Mouse (Mus musculus): Measurements from ENCODE around the gene Ppp5c. TPM values are rescaled to one million over a fixed set of nuclear protein-coding genes. Genes with fewer than 3 reads are reported as not detected.

The Ppp5c gene
- 92.2 TPM for polyA plus RNA-seq (2017; shearing (Covaris generic))

DNA sequence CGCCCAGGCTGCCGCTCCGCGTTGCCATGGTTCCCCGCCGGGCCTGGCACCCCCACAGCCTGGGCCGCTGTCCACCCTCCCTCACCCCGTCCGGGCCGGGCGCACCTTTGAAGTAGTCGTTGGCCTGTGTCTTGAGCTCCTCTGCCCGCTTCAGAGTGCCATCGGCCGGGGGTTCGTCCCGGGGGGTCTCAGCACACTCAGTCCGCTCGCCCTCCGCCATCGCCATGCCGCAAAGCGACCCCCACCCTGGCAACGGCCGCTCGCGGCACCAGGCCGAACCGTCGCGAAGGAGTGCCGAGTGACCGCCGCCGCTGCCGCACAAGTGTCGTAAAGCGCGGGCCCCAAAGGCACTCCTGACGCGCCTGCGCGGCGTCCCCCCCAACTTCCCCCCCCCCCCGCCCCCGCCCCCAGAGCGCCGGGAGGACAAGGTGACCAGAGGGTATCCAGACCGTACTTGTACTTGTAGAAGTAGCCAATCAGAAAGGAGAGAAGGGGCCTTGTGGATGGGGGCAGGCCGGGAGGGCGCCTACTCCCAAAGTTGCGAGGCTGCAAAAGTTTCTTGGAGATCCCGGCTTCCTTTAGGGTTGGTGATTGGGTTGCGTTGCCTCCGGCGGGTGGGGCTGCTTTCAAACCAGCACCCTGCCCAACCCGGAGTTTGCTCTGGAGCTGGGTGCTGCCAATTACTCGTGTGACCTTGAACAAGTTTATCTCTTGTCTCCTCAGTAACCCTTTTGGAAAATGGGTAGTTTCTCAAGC, at the start of gene Ppp5c:
TSS of gene Ppp5c (minus strand) at position 337 of the 756 bp plus-strand sequence.

DNA sequence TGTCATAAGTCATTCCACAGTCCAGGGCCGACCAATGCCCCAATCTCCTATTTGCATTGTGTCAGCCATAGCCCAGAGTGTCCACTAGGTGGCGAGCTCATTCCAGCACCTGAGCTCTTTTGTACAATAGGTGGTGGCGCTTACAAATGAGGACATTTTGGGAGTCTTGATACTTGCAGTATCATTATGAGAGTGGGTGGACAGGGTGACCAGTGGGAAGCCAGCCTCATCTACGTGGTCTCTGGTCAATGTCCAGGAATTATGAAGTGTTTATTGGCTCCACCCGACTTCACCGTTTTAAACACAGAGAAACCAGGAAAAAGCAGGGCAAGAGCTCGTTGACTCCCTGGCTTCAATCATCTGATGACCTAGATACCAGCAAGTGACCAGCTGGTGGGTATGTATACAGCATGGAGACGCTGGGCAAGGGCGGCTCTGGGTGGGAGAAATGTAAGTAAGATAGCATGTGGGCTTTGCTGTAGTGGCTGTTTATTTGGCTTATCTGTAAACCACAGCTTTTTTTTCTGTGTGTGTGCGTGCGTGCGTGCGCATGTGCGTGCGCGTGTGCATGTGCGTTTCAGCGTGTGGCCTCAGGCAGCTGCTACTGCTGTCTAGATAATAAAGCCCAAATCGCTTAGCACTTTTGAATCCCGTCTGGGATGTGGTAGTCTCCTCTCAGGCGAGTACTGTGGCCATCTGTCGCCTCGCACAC, 46.3 kb upstream of the Ppp5c start, which contains the start of gene Psg16:
TSS of gene Psg16 (plus strand) at position 137 of the 712 bp plus-strand sequence.

GRCm38 (mm10) chr7:17062389-17062788, 34.7 kb upstream of the Ppp5c start, which contains the start of gene Hif3a:
Hif3a (minus strand) TSS chr7:17062427.

GRCm38 (mm10) chr7:16992451-16992807, 35.3 kb downstream of the Ppp5c start, which contains the start of gene Ccdc8:
Ccdc8 (plus strand) TSS chr7:16992708.

DNA sequence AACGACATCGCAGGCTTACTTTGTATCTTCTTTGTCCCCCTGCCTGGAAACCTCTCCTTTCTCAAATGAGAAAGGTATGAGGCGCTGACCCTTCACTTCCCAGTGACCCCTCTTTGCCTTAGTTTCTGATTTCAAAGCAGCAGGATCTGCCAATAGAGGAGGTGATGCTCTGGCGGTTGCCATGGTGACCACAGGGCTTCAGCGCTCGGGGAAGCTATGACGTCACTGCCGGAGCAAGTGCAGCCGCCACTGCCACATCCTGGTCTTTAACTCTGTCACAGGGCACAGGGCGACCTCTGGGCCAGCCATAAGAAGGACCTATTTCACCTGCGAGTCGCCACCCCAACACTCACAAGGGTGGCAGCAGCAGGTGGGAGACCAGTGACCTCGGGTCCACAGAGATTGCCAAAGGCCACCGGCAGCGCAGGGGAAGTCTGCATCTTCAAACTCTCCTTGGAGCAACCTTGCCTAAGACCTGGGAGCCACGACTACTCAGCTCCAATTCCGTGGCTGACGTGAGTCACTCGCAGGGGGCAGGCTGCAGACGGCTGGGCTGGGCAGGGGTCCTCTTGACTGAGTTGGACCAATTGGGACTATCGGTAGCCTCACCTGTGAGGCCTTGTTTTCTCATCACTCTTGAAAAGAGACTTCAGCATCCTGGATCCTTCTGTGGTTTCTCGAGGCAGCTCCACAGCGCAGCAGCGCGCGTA, 44.7 kb downstream of the Ppp5c start, which contains the start of gene Gm42372:
TSS of gene Gm42372 (plus strand) at position 228 of the 710 bp plus-strand sequence.

GRCm38 (mm10) chr7:16959539-16960187, 68.1 kb downstream of the Ppp5c start, which contains the start of gene Pnmal1:
Pnmal1 (plus strand) TSS chr7:16959679.

Other genes with a start within 250 kb of the Ppp5c start
- 258 TPM for gene Slc1a5, start 246.6 kb downstream of the Ppp5c start, polyA plus RNA-seq (2017; shearing (Covaris generic))
- gene Strn4, start 212.0 kb downstream of the Ppp5c start, polyA plus RNA-seq (2017; shearing (Covaris generic)) = 79.3 TPM
- 22.8 TPM for gene Fkrp, start 211.2 kb downstream of the Ppp5c start, polyA plus RNA-seq (2017; shearing (Covaris generic))
- 220 TPM for gene Prkd2, start 185.0 kb downstream of the Ppp5c start, polyA plus RNA-seq (2017; shearing (Covaris generic))
- gene Dact3, start 152.6 kb downstream of the Ppp5c start, polyA plus RNA-seq (2017; shearing (Covaris generic)) = 0.15 TPM
- gene Gng8, start 136.1 kb downstream of the Ppp5c start, polyA plus RNA-seq (2017; shearing (Covaris generic)) = not detected
- gene Ptgir, start 121.4 kb downstream of the Ppp5c start, polyA plus RNA-seq (2017; shearing (Covaris generic)) = 4.1 TPM
- gene Calm3, start 103.8 kb downstream of the Ppp5c start, polyA plus RNA-seq (2017; shearing (Covaris generic)) = 59.6 TPM
- gene Pnmal2, start 83.2 kb downstream of the Ppp5c start, polyA plus RNA-seq (2017; shearing (Covaris generic)) = not detected
- not detected for gene Pnmal1, start 68.2 kb downstream of the Ppp5c start, polyA plus RNA-seq (2017; shearing (Covaris generic))
- gene Gm42372, start 44.8 kb downstream of the Ppp5c start, polyA plus RNA-seq (2017; shearing (Covaris generic)) = 1.2 TPM
- gene Ccdc8, start 35.2 kb downstream of the Ppp5c start, polyA plus RNA-seq (2017; shearing (Covaris generic)) = 0.07 TPM
- 0.27 TPM for gene Hif3a, start 34.5 kb upstream of the Ppp5c start, polyA plus RNA-seq (2017; shearing (Covaris generic))
- 0.39 TPM for gene Psg16, start 46.1 kb upstream of the Ppp5c start, polyA plus RNA-seq (2017; shearing (Covaris generic))
- not detected for gene Ceacam3, start 122.4 kb upstream of the Ppp5c start, polyA plus RNA-seq (2017; shearing (Covaris generic))
- gene Psg29, start 175.6 kb upstream of the Ppp5c start, polyA plus RNA-seq (2017; shearing (Covaris generic)) = not detected